Mouse (Mus musculus) midbrain, embryonic 11.5 days (tissue): ENCODE results near the gene Dram1. TPM values are rescaled to one million over a fixed set of nuclear protein-coding genes. Genes with fewer than 3 reads are reported as not detected.

ENCODE experiments used
- ATAC-seq: fragments of 200-750 bp; cut with Nextera tagmentation; 2 replicates; pipeline ENCODE4 v1.8.0; 2017; ENCODE audit warnings: moderate TSS enrichment, moderate library complexity; ENCODE audit not compliant: low FRiP score
- DNase-seq: peaks from one replicate; pipeline ENCODE4 v3.0.0; 2015; ENCODE audit warnings: low spot score; ENCODE audit errors: missing footprints
- H3K27ac ChIP-seq: fragments of 300-500 bp; sonication (generic); 2 replicates; pipeline ENCODE4 v1.5.1; 2014; ENCODE audit warnings: low read depth, low read length
- H3K27me3 ChIP-seq: fragments of 300-500 bp; sonication (generic); 2 replicates; pipeline ENCODE4 v1.6.1; 2014; ENCODE audit warnings: mild to moderate bottlenecking, low read length, moderate library complexity, mixed read lengths; ENCODE audit not compliant: control insufficient read depth, insufficient read depth
- H3K36me3 ChIP-seq: fragments of 300-500 bp; sonication (generic); 2 replicates; pipeline ENCODE4 v1.6.1; 2014; ENCODE audit warnings: mild to moderate bottlenecking, low read length, moderate library complexity, mixed read lengths; ENCODE audit not compliant: control insufficient read depth, insufficient read depth
- H3K4me1 ChIP-seq: fragments of 300-500 bp; sonication (generic); 2 replicates; pipeline ENCODE4 v1.6.1; 2014; ENCODE audit warnings: low read length; ENCODE audit not compliant: control insufficient read depth, insufficient read depth
- H3K4me2 ChIP-seq: fragments of 300-500 bp; sonication (generic); 2 replicates; pipeline ENCODE4 v1.6.1; 2014; ENCODE audit warnings: mild to moderate bottlenecking, moderate library complexity
- H3K4me3 ChIP-seq: fragments of 300-500 bp; sonication (generic); 2 replicates; pipeline ENCODE4 v1.5.1; 2014; ENCODE audit warnings: low read depth, low read length
- H3K9ac ChIP-seq: fragments of 300-500 bp; sonication (generic); 2 replicates; pipeline ENCODE4 v1.6.1; 2014; ENCODE audit warnings: low read length
- H3K9me3 ChIP-seq: fragments of 300-500 bp; sonication (generic); 2 replicates; pipeline ENCODE4 v1.6.1; 2016; ENCODE audit warnings: low read length; ENCODE audit not compliant: control insufficient read depth
- whole genome bisulfite sequencing: fragments of 180-500 bp; shearing (Covaris S2); extraction: QIAGEN DNeasy Blood & Tissue Kit; methylation state at CpG from one replicate; pipeline ENCODE4 v1.1.7; 2014; 5-methylcytosine and 5-hydroxymethylcytosine counted together
- polyA plus RNA-seq: library from polyadenylated mRNA; unstranded; fragments of >200 nt; fragmentation: Nextera tagmentation; extraction: Ambion mirVana; gene quantifications from 2 replicates; pipeline ENCODE4 v1.2.1, GENCODE M21; 2014

Gene Dram1
- polyA plus RNA-seq, 1 experiment from 2014 or later = 0.34 TPM

DNA sequence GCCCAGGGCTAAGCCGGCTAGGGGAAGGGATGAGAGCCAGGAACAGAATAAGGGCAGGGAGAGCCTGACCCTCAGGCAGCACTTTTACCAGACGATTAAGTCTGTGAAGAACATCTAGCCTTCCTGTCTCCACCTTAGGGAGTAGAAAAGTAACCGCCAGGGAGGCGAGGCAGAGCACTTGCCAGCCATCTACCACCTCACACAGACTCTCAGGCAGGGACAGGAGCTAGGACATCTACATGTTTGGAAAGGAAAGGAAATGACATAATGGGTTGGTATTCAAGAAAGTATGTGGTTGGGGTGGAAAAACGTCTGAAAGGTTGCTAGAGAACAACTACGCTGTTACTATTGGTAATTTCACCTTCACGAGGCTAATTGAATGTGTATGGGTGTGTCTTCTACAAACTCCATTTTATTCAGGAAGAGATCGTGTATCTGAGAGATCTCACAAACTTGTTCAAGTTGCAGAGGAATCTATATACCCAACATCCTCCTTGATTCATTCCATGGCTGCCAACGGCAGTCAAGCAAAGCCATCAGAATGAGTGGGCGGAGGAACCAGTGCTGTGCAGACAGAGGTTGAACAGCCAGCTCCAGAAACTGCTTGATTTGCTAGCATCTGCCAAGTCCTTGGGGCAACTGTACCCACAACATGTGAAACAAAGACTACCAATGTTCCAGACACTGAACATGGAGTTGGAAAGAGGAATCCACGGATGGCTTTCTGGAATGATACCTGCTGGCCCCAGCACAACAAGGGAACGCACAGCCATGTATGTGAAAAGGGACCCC is 32.2 kb downstream of the Dram1 start:
- DNase-seq = no peak
- Histone ChIP-seq H3K9ac (no peak overlapping the region), H3K4me2 (no peak overlapping the region), H3K27ac (no peak overlapping the region), H3K9me3 (no peaks in the 10 kb centered on the region), H3K27me3 (no peaks in the 10 kb centered on the region), H3K4me1 (no peaks in the 10 kb centered on the region), H3K36me3 (no peaks in the 10 kb centered on the region), H3K4me3 (no peak overlapping the region)
- WGBS = 81% methylated on average over 12 of the region's 12 CpGs
- no peak for ATAC-seq

DNA sequence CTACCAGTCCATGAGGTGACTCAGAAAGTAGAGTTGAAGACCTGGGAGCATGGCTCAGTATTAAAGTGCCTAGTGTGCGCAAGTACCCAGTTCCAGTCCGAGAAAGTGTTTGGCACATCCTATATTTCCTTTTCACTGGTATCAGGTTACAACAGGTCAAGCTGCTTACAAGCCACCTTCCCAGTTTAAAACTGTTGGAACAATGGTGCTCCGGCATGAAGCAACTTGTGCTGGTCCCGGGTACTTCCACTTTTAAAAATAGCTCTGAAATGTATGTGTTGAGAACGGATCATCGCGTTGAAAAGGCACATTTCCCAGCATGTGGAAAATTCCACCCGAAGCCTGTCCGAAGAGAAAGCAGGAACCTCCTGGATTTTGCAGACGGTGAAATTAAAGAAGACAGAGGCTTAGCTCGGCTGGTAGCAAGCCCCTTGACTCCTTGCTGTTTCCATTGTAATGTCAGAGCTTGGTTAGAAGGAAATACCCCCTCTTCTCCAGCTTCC is 32.9 kb downstream of the Dram1 start:
- 51% methylated on average over 11 of the region's 11 CpGs for WGBS
- no peak overlapping the region for H3K9ac ChIP-seq
- no peak overlapping the region for H3K27ac ChIP-seq
- no peak overlapping the region for H3K4me2 ChIP-seq
- ATAC-seq (no peak), DNase-seq (no peak)
- H3K4me1 ChIP-seq = no peaks in the 10 kb centered on the region
- H3K27me3 ChIP-seq = no peaks in the 10 kb centered on the region
- H3K9me3 ChIP-seq = no peaks in the 10 kb centered on the region
- no peak overlapping the region for H3K4me3 ChIP-seq
- no peaks in the 10 kb centered on the region for H3K36me3 ChIP-seq

DNA sequence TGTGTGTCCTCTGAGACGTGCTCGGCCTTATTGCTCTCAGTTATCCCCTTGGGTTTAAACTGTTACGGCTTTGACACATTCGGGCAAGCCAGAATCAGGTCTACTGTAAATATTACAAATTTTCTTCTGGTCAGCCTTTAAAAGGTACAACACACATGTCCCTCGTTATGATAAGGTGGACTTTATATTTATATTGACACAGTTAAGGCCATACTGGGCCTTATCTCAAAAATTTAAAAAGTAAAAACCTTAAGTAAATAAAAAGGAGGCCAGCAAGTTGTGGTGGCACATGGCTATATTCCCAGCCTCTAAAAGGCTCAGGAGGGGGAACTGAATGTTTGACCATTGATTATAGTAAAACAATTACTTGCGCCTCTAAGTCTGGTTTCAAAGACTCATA is 37.5 kb downstream of the Dram1 start:
- 92% methylated on average over 6 of the region's 6 CpGs for WGBS
- Histone ChIP-seq H3K36me3 (no peaks in the 10 kb centered on the region), H3K9me3 (no peaks in the 10 kb centered on the region), H3K4me1 (no peaks in the 10 kb centered on the region), H3K27ac (no peak overlapping the region), H3K9ac (no peak overlapping the region), H3K4me3 (no peak overlapping the region), H3K27me3 (no peaks in the 10 kb centered on the region), H3K4me2 (no peak overlapping the region)
- ATAC-seq (no peak), DNase-seq (no peak)

DNA sequence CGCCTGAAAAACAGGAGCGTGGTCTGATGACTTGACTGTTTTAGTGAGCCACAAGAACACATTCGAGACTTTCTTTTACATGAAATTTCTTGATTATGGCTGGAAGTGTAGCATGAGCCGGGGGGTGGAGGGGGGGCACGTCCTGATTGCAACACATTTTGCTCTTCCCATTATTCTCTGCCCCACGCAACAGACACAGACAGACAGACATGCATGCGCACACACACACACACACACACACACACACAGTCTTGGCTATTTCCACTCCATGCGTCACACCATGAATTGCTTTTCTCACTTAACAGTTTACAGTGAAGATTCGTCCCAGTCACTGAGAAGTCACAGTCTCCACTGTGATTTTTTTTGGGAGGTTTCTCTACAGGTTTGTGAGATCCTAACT is 38.2 kb downstream of the Dram1 start:
- Histone ChIP-seq H3K27ac (no peak overlapping the region), H3K4me3 (no peak overlapping the region), H3K27me3 (no peaks in the 10 kb centered on the region), H3K9ac (no peak overlapping the region), H3K4me2 (no peak overlapping the region), H3K9me3 (no peaks in the 10 kb centered on the region), H3K4me1 (no peaks in the 10 kb centered on the region), H3K36me3 (no peaks in the 10 kb centered on the region)
- WGBS = 89% methylated on average over 9 of the region's 9 CpGs
- ATAC-seq (no peak), DNase-seq (no peak)

DNA sequence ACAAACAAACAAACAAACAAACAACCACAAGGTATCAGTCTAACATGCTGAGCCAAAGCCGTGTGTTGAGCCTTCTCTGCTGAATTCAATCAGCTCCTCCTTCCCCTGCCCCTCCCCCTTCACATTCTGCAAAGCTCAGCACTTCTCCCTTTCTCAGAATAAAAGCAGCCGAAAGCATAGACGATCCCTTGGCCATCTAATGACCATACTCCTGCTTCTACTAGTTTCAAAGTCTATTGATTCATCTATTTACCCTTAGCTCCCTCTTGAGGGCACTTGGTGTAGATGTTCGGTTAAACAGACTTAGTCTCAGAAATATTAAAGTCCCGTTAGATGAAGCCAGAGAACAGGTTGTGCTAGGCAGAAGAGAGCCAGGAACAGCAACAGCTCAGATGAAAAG is 48.2 kb downstream of the Dram1 start:
- H3K4me2 ChIP-seq = no peak overlapping the region
- ATAC-seq (no peak), DNase-seq (no peak)
- WGBS = 49% methylated on average over 5 of the region's 5 CpGs
- H3K27ac ChIP-seq = no peak overlapping the region
- no peak overlapping the region for H3K4me3 ChIP-seq
- no peaks in the 10 kb centered on the region for H3K4me1 ChIP-seq
- H3K9ac ChIP-seq = no peak overlapping the region
- H3K36me3 ChIP-seq = no peaks in the 10 kb centered on the region
- H3K9me3 ChIP-seq = no peaks in the 10 kb centered on the region
- H3K27me3 ChIP-seq = no peaks in the 10 kb centered on the region

DNA sequence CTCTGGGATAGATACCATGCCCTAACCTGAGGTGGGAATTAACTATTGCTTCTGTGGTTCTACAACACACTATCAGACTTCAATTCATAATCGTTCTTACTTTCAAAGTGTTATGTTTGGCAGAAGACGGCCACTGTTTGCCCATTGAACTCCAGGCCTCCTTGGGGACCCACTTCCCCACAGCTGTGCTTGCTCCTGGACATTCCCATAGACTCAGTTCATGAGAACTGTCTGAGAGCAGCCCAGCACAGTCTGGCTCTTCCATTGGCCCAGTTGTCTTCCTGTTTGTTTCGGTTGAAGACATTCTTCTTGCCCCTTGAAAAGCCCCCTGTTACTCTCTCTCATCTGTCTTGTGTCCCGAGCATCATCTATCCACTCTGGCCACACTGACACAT is 50.8 kb downstream of the Dram1 start:
- no peaks in the 10 kb centered on the region for H3K9me3 ChIP-seq
- no peak for DNase-seq
- H3K36me3 ChIP-seq = no peaks in the 10 kb centered on the region
- no peak overlapping the region for H3K9ac ChIP-seq
- ATAC-seq = no peak
- no peaks in the 10 kb centered on the region for H3K27me3 ChIP-seq
- 68% methylated on average over 4 of the region's 4 CpGs for WGBS
- H3K4me3 ChIP-seq = no peak overlapping the region
- H3K4me2 ChIP-seq = no peak overlapping the region
- no peak overlapping the region for H3K27ac ChIP-seq
- no peaks in the 10 kb centered on the region for H3K4me1 ChIP-seq

DNA sequence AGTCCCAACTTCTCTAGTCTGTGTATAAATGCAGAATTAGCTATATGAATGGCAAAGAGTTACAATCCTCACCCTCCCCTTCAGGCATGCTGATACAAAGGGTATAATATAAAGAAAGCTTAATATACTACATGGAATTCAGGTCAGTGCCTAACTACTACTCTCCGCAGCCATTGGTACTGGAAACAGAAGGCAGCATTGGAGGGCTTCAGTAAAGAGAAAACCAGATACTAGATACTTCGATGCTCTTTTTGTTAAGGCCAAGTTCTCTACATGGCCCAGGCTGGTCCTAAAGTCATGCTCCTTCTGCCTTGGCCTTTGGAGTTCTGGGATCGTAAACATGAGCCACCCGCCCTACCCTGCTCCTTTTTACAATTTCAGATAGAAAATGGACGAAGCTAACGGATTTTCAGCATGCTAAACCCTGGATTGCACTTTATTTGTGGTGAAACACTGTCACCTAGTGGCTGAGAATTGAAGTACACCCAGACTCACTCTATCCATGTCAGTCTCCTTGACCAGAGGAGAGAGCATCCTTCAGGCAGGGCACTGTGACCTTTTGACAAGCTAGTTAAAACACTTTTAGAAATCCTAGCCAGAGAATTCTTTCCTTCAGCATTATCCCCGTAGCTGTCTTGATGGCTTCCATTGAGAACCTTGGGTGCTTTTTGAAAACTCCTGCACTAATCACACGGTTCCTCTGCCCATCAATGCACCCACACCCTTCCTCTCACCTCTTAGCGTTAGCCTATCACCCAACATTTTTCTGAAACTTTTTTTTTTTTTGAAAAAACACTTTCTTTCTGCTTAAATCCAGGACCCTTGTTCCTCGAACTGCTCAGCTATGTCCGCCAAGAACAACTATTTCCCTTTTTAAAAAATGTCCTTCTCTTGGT is 51.5 kb downstream of the Dram1 start:
- Histone ChIP-seq H3K27ac (no peak overlapping the region), H3K4me2 (no peak overlapping the region), H3K4me1 (no peaks in the 10 kb centered on the region), H3K27me3 (no peaks in the 10 kb centered on the region), H3K4me3 (no peak overlapping the region), H3K36me3 (no peaks in the 10 kb centered on the region), H3K9me3 (no peaks in the 10 kb centered on the region), H3K9ac (peak overlapping the region; percentile 56)
- peak; percentile 83 for ATAC-seq
- peak; percentile 99 for DNase-seq
- 49% methylated on average over 11 of the region's 11 CpGs for WGBS

DNA sequence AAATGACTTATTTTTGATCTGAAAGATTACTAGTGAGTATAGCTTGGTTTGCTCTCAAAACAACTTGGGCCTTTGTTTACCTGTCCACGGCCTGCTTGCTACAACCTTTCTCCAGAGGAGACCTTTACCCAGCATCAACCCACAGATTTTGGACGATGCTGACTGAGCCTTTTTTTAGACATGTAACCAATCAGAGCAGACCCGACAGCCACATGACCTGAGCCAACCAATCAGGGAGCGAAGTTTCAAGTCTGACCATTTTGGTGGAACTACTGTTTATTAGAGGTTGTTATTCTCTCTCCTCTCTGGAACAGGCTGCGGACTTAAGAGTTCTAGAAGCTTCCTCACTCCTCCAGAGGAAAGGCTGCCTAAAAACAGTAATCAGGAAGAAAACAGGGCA is 57.1 kb downstream of the Dram1 start:
- Histone ChIP-seq H3K4me1 (no peaks in the 10 kb centered on the region), H3K9ac (no peak overlapping the region), H3K9me3 (no peaks in the 10 kb centered on the region), H3K27ac (no peak overlapping the region), H3K36me3 (no peaks in the 10 kb centered on the region), H3K4me2 (no peak overlapping the region), H3K27me3 (no peaks in the 10 kb centered on the region), H3K4me3 (no peak overlapping the region)
- no peak for ATAC-seq
- WGBS = 85% methylated on average over 5 of the region's 5 CpGs
- DNase-seq = no peak
